Mouse (Mus musculus) retina, adult 2 months (tissue): ENCODE measurements at regions not wholly inside any gene's neighbourhood (a gene's known extent, or its start where the extent isn't known, plus 50 kb on each side); places are given as distances from the start of the nearest gene placed in this dataset.
"Not testable (repeated sequence)": the region's sequence is repeated elsewhere in the genome, so short reads cannot be mapped to it uniquely, and the experiment has no call there.

Source experiments
- DNase-seq: peaks from one replicate; pipeline ENCODE4 v3.0.0-alpha.2; 2012; ENCODE audit warnings: low read depth, low spot score

DNA sequence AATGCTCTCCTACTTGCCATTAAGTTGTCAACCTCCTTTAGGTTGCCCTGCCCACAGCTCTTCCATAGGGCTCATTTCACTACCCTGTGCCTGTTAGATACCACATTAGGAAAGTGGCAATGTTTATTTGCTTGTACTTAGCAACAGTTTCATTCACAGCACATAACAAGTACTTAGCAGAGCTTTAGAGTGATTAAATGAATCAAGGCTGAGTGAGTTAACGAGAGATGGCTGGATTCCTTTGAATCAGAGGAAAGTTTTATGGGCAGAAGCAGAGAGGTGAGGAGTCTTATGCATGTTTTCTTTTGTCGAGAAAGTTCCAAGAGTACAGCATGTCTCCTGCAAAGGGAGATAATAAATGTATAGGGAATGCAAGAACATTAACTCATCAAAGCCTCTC, 60.5 kb downstream of the Ptgs2 start:
- no peak for DNase-seq

DNA sequence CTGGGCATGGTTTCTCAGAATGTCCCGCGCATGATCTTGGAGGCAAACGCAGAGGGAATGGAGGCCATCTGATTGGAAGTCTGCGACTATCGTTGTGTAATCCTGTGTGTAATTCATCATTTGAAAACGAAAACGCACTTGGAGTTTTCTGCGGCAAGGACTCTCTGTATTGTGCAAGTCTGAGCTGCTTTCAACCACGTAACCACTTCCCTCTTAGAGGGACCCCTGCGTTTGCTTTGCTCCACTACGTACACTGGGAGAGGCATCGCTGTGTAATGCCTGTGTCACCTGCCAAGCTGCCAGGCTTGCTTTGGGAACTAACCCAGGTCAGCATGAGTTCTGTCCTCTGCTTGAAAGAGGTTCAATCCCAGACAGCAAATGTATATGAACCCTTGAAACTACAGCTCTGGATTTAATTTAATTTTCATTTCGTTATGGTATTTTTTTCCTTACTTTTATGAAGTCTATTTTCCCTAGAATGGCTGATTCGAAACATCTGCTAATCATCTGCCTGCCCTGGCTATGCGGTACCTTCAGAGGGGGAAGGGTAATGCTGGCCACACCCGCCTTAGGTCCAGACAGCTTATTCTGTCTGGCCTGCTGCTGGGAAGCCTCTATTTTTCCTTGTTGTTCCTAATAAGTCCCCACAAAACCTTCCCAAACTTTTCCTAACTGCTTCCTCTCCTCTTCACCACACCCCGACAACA, 65.2 kb downstream of the Ptgs2 start:
- DNase-seq = no peak

DNA sequence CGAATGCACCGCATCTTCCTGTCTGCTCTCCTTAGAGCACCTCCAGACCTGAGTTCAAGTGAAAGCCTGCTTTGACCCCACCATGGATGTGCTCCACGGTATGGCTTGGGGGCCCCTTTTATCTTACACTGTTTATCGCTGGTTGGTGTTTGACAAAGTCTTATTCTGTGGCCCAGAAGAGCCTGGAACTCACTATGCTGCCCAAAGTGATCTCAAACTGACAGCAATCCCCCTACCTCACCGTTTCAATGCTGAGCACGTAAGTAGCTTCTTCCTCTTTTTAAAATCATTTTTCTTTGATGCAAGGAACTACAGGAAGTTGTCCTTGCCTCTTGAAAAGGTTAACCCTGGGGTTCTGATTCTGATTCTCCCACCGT, 65.8 kb downstream of the Ptgs2 start:
- no peak for DNase-seq

DNA sequence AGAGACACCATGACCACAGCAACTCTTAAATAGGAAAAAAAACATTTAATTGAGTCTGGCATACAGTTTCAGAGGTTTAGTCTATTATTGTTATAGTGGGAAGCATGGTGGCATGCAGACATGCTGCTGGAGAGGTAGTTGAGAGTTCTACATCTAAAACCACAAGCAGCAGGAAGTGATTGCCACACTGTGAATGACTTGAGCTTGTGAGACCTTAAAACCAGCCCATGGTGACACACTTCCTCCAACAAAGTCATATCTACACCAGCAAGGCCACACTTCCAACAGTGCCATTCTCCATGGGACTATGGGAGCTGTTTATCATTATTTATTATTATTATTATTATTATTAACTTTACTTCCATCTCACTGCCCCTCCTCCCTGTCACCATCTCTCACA, 67.3 kb downstream of the Ptgs2 start:
- no peak for DNase-seq

DNA sequence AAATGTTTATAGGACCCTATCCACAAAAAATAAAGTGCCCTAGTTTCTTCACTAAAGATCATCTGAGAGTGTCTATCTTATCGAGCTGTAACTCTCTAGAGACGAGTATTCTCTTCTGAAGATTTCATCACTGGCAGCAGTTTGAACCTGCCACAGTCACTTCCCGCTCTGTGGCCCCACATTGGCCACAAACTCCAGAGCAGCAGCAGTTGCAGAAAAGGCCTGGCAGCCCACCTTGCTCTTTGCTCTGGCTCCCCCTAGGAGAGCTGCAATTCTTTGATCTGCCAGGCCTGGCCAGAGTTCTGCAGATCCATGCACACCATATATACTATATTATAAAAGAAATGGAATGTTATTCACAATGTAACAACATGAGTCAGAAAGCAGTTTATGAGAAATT, 74.4 kb downstream of the Ptgs2 start:
- DNase-seq = no peak

DNA sequence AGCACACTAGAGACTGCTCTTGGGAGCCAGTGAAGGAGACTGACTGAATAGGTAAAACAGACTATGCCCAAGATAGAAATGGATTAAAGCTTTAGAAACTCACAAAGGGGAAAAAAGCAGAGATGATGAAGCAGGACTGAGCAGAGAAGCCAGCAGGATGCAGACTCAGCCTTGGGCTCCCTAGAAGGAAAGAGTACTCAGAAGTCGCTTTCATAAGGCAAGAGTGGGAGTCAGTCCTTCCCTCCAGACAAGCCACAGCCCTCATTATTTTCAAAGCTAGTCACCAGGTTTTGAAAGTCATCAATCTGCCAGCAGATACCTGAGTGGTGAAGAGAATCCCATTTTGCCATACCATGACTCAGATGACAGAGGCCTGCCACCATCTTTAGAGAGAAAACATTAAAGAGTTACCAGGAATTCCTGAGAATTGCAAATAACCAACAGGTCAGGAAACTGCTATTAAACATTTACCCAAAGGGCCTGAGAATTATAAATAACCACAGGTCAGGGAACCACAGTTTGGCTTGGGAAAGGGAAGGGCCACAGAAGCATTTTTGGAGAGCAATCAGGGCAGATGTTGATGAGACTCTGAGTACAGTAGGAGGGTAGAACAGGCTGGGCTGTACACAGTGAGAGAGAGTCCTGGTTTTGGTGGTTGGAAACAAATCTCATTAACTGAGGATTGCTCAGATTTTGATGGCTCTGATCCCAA, 77.4 kb downstream of the Ptgs2 start:
- DNase-seq = no peak

DNA sequence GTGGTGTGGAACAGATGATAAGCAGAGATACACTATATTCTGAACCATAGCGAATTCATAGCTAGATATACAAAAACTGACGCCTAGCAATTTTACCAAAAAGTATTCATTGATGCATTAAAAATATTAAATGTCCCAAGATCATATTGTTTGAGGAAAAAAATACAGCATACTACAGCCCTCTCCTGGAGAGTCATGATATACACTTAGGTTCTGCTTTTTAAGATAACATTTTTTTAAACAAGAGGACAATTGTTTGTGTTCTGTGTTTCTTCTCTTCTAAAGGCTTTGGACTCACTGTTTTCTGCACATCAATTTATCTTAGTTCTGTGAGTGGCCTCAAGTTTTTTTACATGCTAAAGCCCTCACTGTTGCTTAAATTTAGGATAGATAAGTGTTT, 102.2 kb downstream of the Ptgs2 start:
- DNase-seq = no peak

DNA sequence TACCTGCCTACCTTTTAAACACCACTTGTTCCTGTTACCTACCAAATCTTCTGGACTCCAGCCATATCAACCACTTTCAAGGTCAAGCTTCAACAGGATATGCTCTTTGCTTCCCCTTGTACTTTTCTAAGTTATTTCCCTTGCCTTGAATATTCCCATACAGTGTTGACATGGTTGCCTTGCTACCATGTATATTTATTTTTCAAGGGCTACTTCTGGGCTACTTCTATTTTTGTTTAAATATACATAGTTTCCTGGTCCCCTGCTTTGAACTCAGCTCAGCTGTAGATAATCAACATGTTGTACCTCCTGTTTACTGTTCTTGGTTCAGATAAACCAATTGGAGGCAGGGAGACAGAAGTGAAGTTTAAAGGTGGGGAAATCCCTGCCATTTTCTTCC, 106.8 kb upstream of the Pdc start:
- DNase-seq = no peak

DNA sequence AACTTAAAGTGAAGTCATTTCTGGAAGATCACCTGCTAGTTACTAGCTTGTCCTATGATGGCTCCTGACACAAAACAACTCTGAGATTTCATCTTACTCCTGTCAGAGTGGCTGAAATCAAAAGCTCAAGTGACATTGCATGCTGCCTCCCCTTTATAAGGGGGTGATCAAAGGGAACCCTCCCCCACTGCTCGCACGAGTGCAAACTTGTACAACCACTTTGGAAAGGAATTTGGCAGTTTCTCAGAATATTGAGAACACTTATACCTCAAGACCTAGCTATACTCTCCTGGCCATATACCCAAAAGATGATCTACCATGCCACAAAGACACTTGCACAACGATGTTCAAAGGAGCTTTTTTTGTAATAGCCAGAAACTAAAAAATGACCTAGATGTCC, 102.5 kb upstream of the Pdc start:
- no peak for DNase-seq

DNA sequence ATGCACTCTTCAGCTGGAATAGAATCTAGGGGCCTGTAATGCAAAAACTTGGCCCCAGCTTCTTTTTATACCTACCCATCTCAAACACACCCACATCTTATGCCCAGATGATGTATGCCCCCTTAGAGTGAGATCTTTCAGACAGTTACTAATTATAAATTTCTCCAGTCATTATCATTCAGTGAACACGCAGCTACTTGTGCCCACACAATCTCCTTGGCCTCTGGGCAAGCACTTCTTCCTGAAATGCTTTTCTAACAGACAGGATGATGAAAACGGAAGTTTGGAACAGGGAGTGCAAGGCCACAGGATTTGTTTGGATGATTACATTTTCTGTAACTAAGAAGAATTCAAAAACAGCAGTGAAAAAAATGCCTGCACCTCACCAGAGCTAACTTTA, 100.4 kb upstream of the Pdc start:
- no peak for DNase-seq

DNA sequence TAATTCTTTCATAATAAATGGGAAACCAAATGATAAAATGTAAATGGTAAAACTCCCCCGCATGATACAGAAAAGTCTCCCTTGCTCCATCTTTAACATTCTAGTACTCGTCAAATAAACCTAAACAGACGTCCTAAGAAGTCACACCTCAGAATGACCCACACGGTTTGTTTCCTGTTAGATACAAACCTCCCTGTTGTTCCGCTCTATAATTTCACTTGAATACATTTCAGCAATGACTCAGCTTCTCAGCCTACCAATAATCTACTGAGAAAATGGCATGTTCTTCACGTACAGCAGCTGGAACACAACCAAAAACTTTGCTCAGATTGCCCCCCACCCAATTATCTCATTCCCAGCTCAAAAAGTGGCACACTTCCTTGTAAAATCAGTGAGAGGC, 93.7 kb upstream of the Pdc start:
- DNase-seq = no peak

DNA sequence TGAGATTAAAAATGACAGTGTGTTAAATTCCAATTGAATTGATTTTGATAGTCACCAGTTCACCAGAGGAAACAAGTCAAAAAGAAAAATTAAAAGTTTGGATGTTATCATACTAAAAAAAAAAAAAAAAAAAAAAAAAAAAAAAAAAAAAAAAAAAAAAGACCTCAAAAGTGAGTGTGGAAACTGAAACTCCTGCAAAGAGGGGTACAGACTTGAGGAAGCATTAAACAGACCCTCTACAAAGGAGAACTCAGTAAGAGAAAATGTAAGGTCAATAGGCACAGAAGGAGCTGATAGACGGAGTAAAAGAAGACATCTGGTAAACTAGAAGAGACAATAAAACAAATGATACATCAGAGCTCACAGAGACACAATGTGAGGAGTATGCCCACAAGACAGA, 79.7 kb upstream of the Pdc start:
- not testable (repeated sequence) for DNase-seq

DNA sequence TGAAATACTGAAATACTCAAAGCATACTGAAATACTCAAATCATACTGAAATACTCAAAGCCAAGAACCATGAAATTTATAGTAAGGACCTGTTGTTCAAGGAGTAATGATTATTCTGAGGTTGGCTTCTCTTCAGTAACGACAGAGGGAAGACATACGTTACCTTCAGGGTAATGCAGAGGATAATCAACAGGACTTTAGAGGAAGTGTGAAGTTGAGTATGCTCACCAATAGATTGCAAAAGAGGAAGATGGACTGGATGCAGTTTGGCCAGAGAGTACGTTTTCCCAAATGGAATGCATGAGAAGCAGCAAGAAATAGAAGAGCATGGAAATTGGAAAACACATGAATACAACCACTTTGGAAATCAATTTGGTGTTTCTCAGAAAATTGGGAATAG, 79.1 kb upstream of the Pdc start:
- no peak for DNase-seq

DNA sequence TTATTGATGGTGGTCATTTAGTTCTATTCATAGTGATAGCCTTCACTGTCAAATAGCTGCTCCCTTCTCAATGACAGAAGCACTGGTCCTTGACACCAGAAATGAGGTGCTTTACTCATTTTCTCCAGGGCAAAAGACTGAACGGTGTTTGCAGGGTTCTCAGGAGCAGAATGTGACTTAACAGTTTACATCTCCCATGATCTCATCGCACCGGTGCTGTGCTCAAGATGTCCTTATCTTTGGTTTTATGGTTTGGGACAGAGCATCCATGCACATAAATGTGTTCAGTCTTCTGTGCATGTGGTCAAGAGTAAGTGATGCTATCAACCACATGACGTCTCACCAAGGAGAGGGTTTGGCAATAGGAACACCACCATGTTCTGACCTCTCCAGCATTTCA, 78.1 kb upstream of the Pdc start:
- DNase-seq = no peak

DNA sequence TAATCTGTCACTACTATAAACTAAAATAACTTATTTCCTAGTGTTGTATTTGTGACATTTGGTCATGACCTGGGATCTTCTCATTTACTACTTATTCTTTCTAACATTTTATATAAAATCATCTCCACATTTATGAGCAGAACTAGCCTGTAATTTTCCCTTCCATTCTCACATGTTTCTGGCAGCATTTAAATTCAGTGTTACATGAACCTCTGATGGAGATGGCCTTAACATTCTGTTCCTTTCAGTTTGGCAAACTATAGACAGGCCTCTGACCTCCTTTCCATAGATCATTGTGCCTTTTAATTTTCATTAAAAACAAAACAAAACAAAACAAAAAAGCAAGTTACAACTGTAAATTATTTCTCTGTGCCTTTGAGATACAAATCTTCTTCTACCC, 77.1 kb upstream of the Pdc start:
- no peak for DNase-seq

DNA sequence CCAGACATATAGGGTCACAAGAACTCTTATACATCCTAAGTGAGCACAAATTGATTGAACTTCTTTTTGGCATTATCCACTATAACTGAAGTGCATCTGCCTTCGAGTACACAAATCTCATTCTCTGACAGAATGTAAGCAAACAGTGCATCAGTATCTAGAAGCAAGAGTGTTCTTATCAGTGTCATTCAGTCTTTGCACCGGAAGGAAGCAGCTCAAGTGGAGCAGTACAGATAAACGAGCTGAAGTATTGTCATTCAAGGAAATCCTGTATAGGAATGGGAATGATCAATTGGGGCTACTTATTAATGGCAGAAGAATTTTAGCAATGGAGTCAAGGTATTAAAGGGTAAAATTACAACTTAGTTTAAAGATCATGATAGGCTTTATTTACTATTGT, 74.3 kb upstream of the Pdc start:
- DNase-seq = no peak

DNA sequence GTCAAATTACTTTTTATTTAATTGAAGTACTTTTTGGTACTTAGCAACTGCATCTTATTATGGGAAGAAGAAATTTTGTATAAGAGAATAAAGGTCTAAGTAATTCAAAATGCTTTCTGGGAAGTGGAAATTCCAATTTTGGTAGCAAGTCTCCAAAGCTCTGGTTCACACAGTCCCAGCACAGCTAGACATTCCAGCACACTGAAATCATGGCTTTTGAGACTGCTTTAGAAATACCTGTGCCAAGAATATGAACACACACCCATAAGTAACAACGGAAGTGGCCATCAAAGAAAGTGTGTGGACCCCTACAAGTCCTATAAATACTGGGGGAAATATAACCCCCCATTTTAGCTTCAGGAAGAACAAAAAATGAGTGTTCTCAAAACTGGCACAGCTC, 67.8 kb upstream of the Pdc start:
- DNase-seq = no peak

DNA sequence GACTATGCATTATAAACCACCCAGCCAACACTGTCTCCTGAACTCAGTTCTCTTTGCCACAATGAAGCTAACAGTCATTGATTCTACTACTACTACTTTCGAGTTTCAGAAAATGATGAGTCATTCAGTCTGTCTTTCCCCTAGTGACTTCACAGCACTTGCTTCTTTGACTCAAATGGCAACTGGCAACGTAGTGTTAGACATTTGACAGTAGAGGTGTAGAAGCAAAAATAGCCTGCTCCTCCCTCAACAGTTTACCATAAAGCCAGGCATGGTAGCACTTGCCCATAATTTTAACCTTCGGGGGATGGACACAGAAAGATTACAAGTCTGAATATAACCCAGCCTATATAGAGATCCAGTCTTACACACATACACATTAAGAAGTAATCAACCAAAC, 67.3 kb upstream of the Pdc start:
- no peak for DNase-seq

DNA sequence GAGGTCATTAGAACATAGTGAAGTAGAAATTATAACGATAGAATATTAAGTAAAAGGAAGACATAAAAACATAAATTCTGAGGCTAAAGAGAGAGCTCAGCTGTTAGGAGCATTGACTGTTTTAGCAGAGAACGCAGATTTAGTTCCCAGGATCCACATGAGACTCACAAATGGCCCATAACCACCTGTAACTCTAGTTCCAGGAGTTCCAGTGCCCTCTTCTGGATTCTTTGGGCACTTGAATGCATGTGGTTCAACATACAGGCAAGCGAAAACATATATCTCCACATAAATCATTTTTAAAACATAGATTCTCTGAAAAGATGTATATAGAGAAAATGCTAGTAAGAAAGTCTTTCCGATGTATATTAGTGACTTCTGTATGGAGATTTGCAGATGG, 61.6 kb upstream of the Pdc start:
- no peak for DNase-seq

DNA sequence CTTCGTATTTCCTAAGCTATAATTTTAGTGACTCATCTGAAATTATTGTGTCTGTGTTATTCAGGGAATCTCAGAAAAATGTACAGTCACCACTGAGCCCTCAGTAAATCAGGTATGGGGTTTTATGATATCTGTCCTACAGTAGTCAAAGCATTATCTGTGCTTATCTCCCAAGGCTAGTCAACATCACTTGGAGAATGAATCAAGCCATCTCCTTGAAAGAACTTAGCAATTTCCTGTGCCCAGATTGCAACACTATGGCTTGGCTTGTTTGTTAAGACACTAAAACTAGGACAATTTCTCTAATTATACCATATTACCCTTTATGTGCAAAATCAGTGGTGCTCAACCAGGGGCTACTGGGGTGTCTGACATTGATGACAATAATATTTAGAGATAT, 58.9 kb upstream of the Pdc start:
- DNase-seq = no peak

DNA sequence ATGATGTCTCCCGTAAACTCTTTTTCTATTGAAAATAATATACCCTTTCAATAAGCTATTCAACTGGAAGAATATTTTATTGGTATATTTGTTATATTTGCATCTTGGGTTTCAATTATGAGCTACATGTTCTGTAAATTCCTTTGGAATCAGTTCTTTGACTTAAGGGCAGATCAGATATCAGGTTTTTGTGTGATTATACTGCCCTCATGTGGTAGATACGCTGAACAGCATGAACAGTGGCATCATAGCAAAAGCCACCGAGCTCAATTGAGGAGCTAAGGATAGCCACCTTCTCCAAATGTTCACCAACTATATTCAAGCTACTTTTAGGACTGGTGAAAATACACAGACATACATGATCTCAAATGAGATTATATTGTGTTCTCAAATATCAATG, 52.7 kb upstream of the Pdc start:
- peak; percentile 29 for DNase-seq

DNA sequence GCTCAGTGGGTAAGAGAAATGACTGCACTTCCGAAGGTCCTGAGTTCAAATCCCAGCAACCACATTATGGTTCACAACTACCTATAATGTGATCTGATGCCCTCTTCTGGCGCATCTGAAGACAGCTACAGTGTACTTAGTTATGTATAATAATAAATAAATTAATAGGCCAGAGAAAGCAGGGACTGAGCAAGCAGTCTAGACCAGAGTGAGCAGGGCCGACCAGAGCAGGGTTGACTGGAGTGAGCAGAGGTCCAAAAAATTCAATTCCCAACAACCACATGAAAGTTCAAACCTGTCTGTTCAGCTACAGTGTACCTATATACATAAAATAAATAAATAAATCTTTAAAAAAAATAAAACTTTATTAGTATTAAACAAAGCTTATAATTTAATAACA, 52.2 kb upstream of the Pdc start:
- no peak for DNase-seq
